Mouse (Mus musculus) bone marrow, adult 2 months (tissue): ENCODE results near the gene Ppa2.

Experiments used
- CTCF ChIP-seq: fragments of 200-500 bp; IDR thresholded peaks from 2 replicates; pipeline ENCODE4 v1.5.1; 2011; ENCODE audit warnings: low read length, control low read depth; ENCODE audit not compliant: control insufficient read depth, insufficient read depth
- POLR2A ChIP-seq: fragments of 200-500 bp; IDR thresholded peaks from 2 replicates; pipeline ENCODE4 v1.6.1; 2011; ENCODE audit warnings: low read depth, mild to moderate bottlenecking, control low read depth, low read length, borderline replicate concordance; ENCODE audit not compliant: control insufficient read depth

GRCm38 (mm10) chr3:133381519-133381918 is 71.6 kb downstream of the Ppa2 start:
- TF ChIP-seq POLR2A (no peak), CTCF (no peak)
